Mouse (Mus musculus) neural tube, embryonic 13.5 days (tissue): ENCODE measurements around the gene Axin2. TPM values are rescaled to one million over a fixed set of nuclear protein-coding genes. Genes with fewer than 3 reads are reported as not detected.

Experiments
- ATAC-seq: fragments of 200-750 bp; cut with Nextera tagmentation; 2 replicates; pipeline ENCODE4 v1.8.0; 2017; ENCODE audit warnings: low read depth, mild to moderate bottlenecking, moderate TSS enrichment, moderate library complexity
- H3K27ac ChIP-seq: fragments of 300-500 bp; sonication (generic); replicated peaks from 2 replicates; pipeline ENCODE4 v1.5.1; 2015; ENCODE audit warnings: moderate library complexity, mild to moderate bottlenecking, inconsistent platforms
- H3K27me3 ChIP-seq: fragments of 300-500 bp; sonication (generic); 2 replicates; pipeline ENCODE4 v1.6.1; 2015; ENCODE audit warnings: mild to moderate bottlenecking, inconsistent platforms
- H3K36me3 ChIP-seq: fragments of 300-500 bp; sonication (generic); 2 replicates; pipeline ENCODE4 v1.6.1; 2015; ENCODE audit warnings: mild to moderate bottlenecking, inconsistent platforms
- H3K4me1 ChIP-seq: fragments of 300-500 bp; sonication (generic); replicated peaks from 2 replicates; pipeline ENCODE4 v1.6.1; 2015; ENCODE audit warnings: inconsistent platforms
- H3K4me2 ChIP-seq: fragments of 300-500 bp; sonication (generic); 2 replicates; pipeline ENCODE4 v1.6.1; 2015; ENCODE audit warnings: inconsistent platforms, mild to moderate bottlenecking, moderate library complexity
- H3K4me3 ChIP-seq: fragments of 300-500 bp; sonication (generic); 2 replicates; pipeline ENCODE4 v1.5.1; 2015; ENCODE audit warnings: mild to moderate bottlenecking, inconsistent platforms
- H3K9ac ChIP-seq: fragments of 300-500 bp; sonication (generic); 2 replicates; pipeline ENCODE4 v1.6.1; 2015; ENCODE audit warnings: moderate library complexity, mild to moderate bottlenecking, inconsistent platforms
- H3K9me3 ChIP-seq: fragments of 300-500 bp; sonication (generic); 2 replicates; pipeline ENCODE4 v1.6.1; 2016; ENCODE audit warnings: inconsistent platforms
- WGBS: fragments of 180-500 bp; shearing (Covaris S2); methylation state at CpG from one replicate; pipeline ENCODE4 v1.1.7; 2015; 5-methylcytosine and 5-hydroxymethylcytosine counted together
- polyA plus RNA-seq: library from polyadenylated mRNA; unstranded; fragments of >200 nt; fragmentation: Nextera tagmentation; extraction: Ambion mirVana; gene quantifications from 2 replicates; pipeline ENCODE4 v1.2.1, GENCODE M21; 2015

Gene Axin2
- polyA plus RNA-seq, 1 experiment from 2014 or later = 8.8 TPM

DNA sequence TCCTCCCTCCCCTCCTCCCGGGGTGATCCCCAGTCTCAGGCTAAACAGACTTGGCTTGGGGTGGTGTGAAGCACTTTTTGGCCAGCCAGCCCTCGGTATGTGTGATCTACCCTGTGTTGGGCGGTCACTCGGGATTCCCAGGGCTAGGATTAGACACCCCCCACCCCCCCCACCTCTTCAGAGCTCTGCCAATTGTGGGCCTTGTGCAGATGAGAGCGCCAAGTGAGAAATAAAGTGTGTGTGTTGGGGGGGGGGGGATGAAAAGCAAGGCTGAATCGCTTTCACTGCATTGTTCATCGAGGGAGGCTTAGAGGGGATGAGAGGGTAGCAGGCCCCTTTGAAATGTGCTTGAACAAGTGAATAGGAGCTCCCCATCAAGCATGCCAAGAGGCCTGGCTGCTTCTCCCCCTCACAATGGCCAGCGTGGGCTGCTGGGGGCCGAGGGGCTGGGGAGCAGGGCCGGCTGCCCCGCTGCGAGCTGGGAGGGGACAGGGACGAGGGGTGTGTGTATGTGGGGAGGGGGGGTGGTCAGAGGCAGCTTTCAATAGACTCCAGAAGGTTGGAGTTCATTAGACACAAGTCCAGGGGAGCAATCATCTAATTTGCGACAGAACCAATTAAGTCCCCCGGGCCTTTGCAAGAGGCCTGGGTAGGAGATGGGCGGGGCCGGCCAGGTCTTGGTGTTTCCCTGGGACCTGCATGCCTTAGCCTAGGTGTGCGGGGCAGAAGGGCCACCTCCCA, 15.1 kb downstream of the Axin2 start:
- peak overlapping the region; percentile 64 for H3K27ac ChIP-seq
- H3K9me3 ChIP-seq = no peaks in the 10 kb centered on the region
- no peak overlapping the region for H3K4me3 ChIP-seq
- H3K4me1 ChIP-seq = peaks cover 75% of the 10 kb centered on the region
- H3K9ac ChIP-seq = peak overlapping the region; percentile 38; the same call in 1 of the 2 replicates
- peak; percentile 79 for ATAC-seq
- H3K4me2 ChIP-seq = 0 out of 2 replicates have a peak overlapping the region, but pooled peaks have one; percentile 9
- WGBS = 18% methylated on average over 18 of the region's 18 CpGs
- no peaks in the 10 kb centered on the region for H3K27me3 ChIP-seq
- H3K36me3 ChIP-seq = peaks cover 64% of the 10 kb centered on the region

- Histone ChIP-seq H3K36me3 (peaks cover 61% of the 10 kb centered on the region), H3K27ac (peak overlapping the region; percentile 64; the same call in 1 of the 2 replicates), H3K27me3 (no peaks in the 10 kb centered on the region), H3K4me3 (no peak overlapping the region), H3K9me3 (no peaks in the 10 kb centered on the region), H3K4me2 (no peak overlapping the region), H3K9ac (no peak overlapping the region), H3K4me1 (peaks cover 75% of the 10 kb centered on the region)
- no peak for ATAC-seq
- 58% methylated on average over 18 of the region's 18 CpGs for WGBS
These were observed 16.1 kb downstream of the Axin2 start for GRCm38 (mm10) chr11:108936016-108936792.

- H3K4me1 ChIP-seq = peaks cover 46% of the 10 kb centered on the region
- ATAC-seq = peak; percentile 32; the same call in 1 of the 2 replicates
- H3K9ac ChIP-seq = peak overlapping the region; percentile 34; the same call in 1 of the 2 replicates
These were observed 20.7 kb downstream of the Axin2 start for GRCm38 (mm10) chr11:108940655-108941412.

DNA sequence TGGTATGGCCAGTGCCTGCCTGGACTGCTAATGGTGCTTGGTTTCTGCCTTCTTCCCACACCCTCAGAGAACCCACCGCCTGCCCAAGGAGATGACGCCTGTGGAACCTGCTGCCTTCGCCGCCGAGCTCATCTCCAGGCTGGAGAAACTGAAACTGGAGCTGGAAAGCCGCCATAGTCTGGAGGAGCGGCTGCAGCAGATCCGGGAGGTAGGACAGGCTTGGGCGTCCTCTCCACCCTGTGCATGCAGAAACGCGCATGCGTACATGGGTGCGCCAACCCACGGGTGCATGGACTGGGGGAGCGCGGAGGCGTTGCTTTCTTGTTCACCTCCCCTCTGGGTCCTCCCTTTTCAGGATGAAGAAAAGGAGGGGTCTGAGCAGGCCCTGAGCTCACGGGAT, 21.7 kb downstream of the Axin2 start:
- H3K36me3 ChIP-seq = peaks cover 82% of the 10 kb centered on the region
- H3K27me3 ChIP-seq = no peaks in the 10 kb centered on the region
- no peak overlapping the region for H3K4me2 ChIP-seq
- H3K9me3 ChIP-seq = no peaks in the 10 kb centered on the region
- peaks cover 36% of the 10 kb centered on the region for H3K4me1 ChIP-seq
- no peak for ATAC-seq
- H3K4me3 ChIP-seq = no peak overlapping the region
- 93% methylated on average over 18 of the region's 18 CpGs for WGBS
- peak overlapping the region; percentile 34; the same call in 1 of the 2 replicates for H3K9ac ChIP-seq
- H3K27ac ChIP-seq = peak overlapping the region; percentile 76

More at GRCm38 (mm10) chr11:108940655-108941412, 20.7 kb downstream of the Axin2 start:
- H3K27me3 ChIP-seq = no peaks in the 10 kb centered on the region
- 41% methylated on average over 19 of the region's 19 CpGs for WGBS
- H3K4me3 ChIP-seq = no peak overlapping the region
- no peaks in the 10 kb centered on the region for H3K9me3 ChIP-seq
- peak overlapping the region; percentile 22 for H3K4me2 ChIP-seq
- H3K27ac ChIP-seq = peak overlapping the region; percentile 76
- H3K36me3 ChIP-seq = peaks cover 72% of the 10 kb centered on the region

DNA sequence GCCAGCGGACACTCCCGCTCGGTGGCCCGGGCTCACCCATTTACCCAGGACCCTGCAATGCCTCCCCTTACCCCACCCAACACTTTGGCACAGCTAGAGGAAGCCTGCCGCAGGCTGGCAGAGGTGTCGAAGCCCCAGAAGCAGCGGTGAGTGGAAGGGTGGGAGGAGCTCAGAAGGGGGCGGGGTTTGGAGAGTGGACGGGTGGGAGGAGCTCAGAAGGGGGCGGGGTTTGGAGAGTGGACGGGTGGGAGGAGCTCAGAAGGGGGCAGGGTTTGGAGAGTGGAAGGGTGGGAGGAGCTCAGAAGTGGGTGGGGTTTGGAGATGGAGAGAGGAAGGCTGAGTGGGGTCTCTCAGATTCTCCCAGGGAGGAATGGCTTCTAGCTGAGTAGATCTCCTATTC, 23.6 kb downstream of the Axin2 start:
- no peak for ATAC-seq
- no peak overlapping the region for H3K4me3 ChIP-seq
- H3K27ac ChIP-seq = no peak overlapping the region
- H3K27me3 ChIP-seq = no peaks in the 10 kb centered on the region
- H3K4me1 ChIP-seq = peaks cover 41% of the 10 kb centered on the region
- no peak overlapping the region for H3K9ac ChIP-seq
- WGBS = 82% methylated on average over 11 of the region's 11 CpGs
- no peaks in the 10 kb centered on the region for H3K9me3 ChIP-seq
- peaks cover 85% of the 10 kb centered on the region for H3K36me3 ChIP-seq
- H3K4me2 ChIP-seq = no peak overlapping the region

DNA sequence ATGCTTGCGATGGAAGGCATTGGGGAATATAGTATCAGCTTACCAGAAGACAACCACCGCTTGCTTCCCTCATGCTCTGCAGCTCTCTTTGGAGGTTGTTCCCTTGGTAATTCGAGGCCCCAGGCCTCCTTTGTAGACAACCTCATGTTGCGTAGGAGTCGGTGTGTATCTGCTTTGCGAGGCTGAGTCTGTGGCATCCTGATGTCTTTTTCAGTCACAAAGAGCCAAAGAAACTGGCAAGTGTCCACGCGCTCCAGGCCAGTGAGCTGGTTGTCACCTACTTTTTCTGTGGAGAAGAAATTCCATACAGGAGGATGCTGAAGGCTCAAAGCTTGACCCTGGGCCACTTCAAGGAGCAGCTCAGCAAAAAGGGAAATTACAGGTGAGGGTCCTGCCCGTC, 25.5 kb downstream of the Axin2 start:
- no peaks in the 10 kb centered on the region for H3K9me3 ChIP-seq
- H3K9ac ChIP-seq = no peak overlapping the region
- H3K4me3 ChIP-seq = no peak overlapping the region
- WGBS = 96% methylated on average over 9 of the region's 9 CpGs
- no peaks in the 10 kb centered on the region for H3K27me3 ChIP-seq
- peaks cover 37% of the 10 kb centered on the region for H3K4me1 ChIP-seq
- H3K36me3 ChIP-seq = peaks cover 88% of the 10 kb centered on the region
- ATAC-seq = no peak
- H3K27ac ChIP-seq = no peak overlapping the region
- no peak overlapping the region for H3K4me2 ChIP-seq

GRCm38 (mm10) chr11:108947425-108948184, 27.5 kb downstream of the Axin2 start:
- Histone ChIP-seq H3K9me3 (no peaks in the 10 kb centered on the region), H3K9ac (no peak overlapping the region), H3K4me1 (peaks cover 25% of the 10 kb centered on the region; the same call in 1 of the 2 replicates), H3K27ac (peak overlapping the region; percentile 55; the same call in 1 of the 2 replicates), H3K4me2 (no peak overlapping the region), H3K27me3 (no peaks in the 10 kb centered on the region), H3K36me3 (peaks cover 85% of the 10 kb centered on the region), H3K4me3 (no peak overlapping the region)
- 72% methylated on average over 20 of the region's 20 CpGs for WGBS
- 0 out of 2 replicates have a peak, but pooled peaks have one; percentile 21 for ATAC-seq

DNA sequence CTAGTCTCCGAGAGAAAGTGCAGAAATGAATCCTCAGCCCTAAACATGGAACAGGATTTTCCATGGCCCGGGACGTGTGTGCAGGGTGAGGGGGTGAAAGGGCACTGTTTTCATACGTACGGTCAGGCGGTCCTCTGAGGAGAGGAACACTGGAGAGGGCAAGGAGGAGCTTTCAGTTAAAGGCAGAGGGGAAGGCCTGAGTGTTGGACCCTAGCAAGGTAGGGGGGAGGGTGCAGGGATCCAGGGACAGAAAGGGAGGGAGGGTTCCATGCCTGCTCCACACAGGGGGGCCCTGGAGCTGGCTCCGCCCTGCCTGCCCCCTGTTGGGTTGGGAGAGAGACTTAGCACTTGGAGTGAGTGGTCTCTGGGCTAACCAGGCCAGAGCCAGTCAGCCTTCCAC, 28.4 kb downstream of the Axin2 start:
- Histone ChIP-seq H3K36me3 (peaks cover 78% of the 10 kb centered on the region), H3K9me3 (no peaks in the 10 kb centered on the region), H3K27ac (peak overlapping the region; percentile 55), H3K27me3 (no peaks in the 10 kb centered on the region), H3K4me3 (no peak overlapping the region), H3K4me1 (peaks cover 25% of the 10 kb centered on the region; the same call in 1 of the 2 replicates), H3K4me2 (no peak overlapping the region), H3K9ac (no peak overlapping the region)
- peak; percentile 41; the same call in 1 of the 2 replicates for ATAC-seq
- 87% methylated on average over 7 of the region's 7 CpGs for WGBS

DNA sequence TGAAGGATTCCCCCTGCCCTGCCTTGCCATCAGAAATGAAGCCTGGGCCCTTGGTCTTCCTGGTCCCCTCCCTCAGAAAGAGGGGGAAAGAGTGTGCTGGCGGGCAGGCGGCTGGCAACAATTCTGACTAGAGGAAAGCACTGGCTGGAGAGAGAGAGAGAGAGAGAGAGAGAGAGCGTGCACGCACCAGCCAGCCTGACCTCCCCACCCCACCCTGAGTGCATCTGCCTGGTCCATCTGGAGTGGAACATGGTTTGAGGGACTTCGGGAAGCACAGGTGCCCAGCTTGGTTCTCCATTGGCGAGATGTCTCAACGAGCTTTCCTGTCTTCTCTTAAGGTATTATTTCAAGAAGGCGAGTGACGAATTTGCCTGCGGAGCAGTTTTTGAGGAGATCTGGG, 28.8 kb downstream of the Axin2 start:
- Histone ChIP-seq H3K4me3 (no peak overlapping the region), H3K9ac (no peak overlapping the region), H3K4me1 (peaks cover 25% of the 10 kb centered on the region; the same call in 1 of the 2 replicates), H3K36me3 (peaks cover 74% of the 10 kb centered on the region), H3K4me2 (no peak overlapping the region), H3K27ac (peak overlapping the region; percentile 55), H3K9me3 (no peaks in the 10 kb centered on the region), H3K27me3 (no peaks in the 10 kb centered on the region)
- WGBS = 88% methylated on average over 10 of the region's 10 CpGs
- ATAC-seq = no peak

DNA sequence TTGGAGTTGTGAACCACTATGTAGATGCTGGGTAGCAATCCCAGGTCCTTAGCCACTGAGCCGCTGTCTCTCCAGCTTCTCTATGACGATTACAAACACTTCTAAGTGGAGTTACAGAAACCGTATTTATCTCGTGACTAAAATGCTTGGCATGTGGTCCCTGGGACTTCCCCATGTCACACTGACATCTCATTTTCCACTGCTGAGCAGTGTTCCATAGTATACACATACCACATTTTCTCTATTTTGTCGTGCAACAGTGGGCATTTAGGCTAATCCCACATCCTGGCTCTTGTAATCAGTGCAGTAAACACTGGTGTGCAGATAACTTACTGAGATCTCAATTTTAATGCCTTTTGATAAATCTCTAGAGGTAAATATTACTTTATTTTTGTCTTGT, 32.2 kb downstream of the Axin2 start:
- WGBS = 78% methylated on average over 5 of the region's 5 CpGs
- Histone ChIP-seq H3K4me2 (no peak overlapping the region), H3K4me3 (no peak overlapping the region), H3K27me3 (no peaks in the 10 kb centered on the region), H3K9me3 (0 out of 2 replicates have a peak, but pooled peaks cover 7% of the 10 kb centered on the region), H3K27ac (no peak overlapping the region), H3K9ac (no peak overlapping the region), H3K36me3 (peaks cover 40% of the 10 kb centered on the region), H3K4me1 (peaks cover 22% of the 10 kb centered on the region; the same call in 1 of the 2 replicates)
- ATAC-seq = no peak

DNA sequence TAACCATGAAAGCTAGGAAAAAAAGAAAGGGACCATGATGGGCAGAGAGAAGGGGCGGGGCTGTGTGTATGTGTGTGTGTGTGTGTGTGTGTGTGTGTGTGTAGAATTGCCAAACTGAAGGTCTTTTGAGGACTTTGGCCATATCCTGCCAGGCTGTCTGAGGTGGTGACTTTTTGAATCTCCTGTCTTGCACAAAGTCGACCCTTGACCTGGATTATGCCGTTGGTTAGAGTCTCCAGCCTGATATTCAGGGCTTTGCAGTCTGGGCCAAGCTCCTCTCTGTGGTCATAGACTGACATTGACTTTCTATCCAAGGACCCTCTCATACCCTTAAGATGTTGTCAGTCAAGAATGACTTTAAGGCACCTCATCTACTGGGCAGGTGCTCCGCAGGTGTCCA, 35.8 kb downstream of the Axin2 start:
- H3K36me3 ChIP-seq = peaks cover 7% of the 10 kb centered on the region; the same call in 1 of the 2 replicates
- H3K27ac ChIP-seq = no peak overlapping the region
- no peak overlapping the region for H3K4me3 ChIP-seq
- 92% methylated on average over 4 of the region's 4 CpGs for WGBS
- 0 out of 2 replicates have a peak, but pooled peaks cover 7% of the 10 kb centered on the region for H3K9me3 ChIP-seq
- H3K27me3 ChIP-seq = no peaks in the 10 kb centered on the region
- H3K4me1 ChIP-seq = peaks cover 12% of the 10 kb centered on the region
- no peak overlapping the region for H3K9ac ChIP-seq
- no peak for ATAC-seq
- no peak overlapping the region for H3K4me2 ChIP-seq
